Mouse (Mus musculus): Measurements from ENCODE around the gene Myh11.
"Not testable (repeated sequence)": the region's sequence is repeated elsewhere in the genome, so short reads cannot be mapped to it uniquely, and the experiment has no call there.

Myh11 gene

DNA sequence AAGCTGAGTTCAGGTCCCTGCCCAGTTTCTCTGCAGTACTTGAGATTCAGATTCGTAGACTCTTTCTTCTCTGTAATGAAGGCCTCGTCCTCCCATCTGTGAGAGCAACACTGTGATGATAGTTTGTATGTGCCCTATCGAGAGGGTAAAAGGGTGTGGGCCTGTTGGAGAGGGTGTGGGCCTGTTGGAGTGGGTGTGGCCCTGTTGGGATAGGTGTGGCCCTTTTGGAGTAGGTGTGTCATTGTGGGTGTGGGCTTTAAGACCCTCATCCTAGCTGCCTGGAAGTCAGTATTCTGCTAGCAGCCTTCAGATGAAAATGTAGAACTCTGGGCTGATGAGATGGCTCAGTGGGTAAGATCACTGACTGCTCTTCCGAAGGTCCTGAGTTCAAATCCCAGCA lies 124.7 kb downstream of the Myh11 start:
- no peak for DNase-seq (ENCODE audit: low read depth, low spot score)

DNA sequence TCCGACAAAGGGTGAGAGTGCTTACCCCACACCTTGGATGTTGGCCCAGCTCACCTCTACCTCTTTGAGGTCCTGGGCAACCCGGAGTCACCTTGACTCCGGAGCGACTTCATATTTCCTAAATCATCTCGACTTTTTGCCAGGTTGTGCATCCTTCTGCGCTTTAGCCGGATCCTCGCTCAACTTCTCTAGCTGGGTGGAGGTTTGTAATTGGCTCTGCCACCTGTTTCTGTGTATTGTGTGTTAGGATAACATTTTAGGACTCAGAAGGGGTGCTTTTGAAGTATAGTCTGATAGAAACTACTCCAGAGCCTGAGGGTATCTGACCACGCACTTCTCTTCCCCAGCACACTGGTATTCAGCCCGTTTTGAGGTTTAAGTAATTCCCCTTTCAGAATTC lies 127.4 kb downstream of the Myh11 start:
- DNase-seq (ENCODE audit: low read depth, low spot score): no peak

DNA sequence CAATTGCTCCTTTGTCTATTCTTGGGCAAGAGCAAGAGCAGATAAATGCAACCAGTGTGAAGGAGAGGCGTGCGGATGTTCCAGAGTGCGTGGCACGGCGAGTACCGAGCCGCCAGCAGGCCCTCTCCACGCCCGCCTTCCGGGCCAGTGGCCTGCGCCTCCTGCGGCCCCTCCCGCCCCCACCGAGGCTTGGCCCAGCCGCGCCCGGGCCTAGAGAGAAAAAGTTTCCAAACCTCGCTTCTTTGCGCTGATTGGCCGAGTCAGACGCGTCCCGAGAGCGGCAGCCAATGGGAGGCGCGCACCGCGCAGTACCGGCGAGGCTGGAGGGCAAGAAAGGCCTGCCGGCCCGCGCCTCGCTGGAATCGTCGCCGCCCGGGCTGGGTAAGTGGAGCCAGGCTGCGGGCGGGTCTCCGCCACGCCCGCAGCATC lies 128.2 kb downstream of the Myh11 start, which contains the start of the genes Nde1 and Marf1:
Gene Nde1, plus strand, starts transcription at position 288 of the 429 bp plus-strand sequence.
Gene Marf1, minus strand, starts transcription at position 364 of the 429 bp plus-strand sequence.
- peak; percentile 95 for DNase-seq (ENCODE audit: low read depth, low spot score)

DNA sequence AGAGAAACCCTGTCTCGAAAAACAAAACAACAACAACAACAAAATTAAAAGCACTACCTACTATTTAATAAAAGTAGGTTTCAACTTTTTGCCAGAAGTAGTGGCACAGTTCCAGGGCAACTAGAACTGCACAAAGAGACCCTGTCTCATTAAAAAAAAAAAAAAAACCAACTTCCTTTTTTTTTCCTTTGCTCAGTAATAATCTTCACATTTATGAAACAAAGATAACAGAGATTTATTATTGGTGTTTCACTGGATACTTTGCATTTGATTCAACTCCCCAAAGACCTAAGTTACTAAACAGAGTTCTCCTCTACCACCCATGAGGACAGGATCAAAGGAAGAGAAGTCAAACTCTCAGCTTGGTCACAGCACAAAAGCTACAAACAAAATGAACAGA lies 130.2 kb downstream of the Myh11 start:
- no peak for DNase-seq (ENCODE audit: low read depth, low spot score)

DNA sequence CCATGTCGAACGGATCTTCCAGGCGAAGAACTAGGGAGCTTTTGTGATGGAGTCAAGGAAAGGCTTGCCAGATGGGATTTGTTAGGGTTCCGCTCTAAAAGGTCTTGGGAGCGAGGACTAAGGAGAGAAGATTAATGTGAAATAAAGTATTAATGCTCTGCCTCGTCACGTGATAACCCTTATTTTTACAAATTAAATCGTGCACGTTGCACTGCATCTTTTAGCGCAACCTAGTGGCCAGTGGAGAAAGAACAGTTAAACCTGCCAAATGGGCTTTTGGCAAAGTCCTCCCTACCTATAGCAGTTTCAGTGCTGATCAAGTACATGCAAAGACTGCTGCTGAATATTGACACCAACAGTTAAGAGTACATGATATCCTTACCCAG lies 131.4 kb downstream of the Myh11 start:
- DNase-seq (ENCODE audit: low read depth, low spot score): peak; percentile 86

DNA sequence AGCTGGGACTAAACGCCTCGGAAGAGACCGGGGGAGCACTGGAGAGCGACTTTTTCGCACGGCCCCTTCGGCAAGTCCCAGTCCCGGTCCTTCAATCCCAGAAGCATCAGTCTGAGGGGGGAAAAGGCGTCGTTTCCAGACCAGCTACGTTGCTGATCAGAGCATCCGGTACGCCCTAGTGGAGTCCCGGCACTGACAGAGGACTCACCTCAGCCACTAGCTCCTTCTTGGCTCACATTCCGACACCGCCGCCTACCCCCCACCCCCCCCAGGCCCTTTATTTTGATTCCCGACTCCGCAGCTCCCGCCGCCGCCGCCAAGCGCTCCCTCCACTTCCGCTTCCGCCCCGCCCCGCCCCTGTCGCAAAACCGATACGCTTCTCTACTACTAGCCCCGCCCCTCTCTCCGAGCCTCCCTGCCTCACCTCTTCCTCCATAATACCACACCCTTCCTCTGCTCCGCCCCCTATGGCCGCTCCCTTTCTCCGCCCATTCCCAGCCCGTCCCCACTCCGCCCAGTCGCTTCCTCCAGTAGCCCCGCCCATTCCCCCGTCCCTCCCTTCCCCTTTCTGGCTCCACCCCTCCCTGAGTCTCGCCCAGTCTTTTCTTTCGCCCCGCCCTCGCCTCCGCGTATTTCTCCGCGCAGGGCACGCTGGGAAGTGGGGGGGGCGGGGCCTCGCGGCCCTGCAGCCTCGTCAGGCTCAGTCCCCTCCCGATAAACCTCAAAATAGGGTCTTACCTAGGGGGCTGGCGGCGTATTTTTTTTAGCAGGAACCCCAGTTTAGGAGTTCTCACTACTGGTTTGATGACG lies 132.0 kb downstream of the Myh11 start:
- peak; percentile 99 for DNase-seq (ENCODE audit: low read depth, low spot score)

DNA sequence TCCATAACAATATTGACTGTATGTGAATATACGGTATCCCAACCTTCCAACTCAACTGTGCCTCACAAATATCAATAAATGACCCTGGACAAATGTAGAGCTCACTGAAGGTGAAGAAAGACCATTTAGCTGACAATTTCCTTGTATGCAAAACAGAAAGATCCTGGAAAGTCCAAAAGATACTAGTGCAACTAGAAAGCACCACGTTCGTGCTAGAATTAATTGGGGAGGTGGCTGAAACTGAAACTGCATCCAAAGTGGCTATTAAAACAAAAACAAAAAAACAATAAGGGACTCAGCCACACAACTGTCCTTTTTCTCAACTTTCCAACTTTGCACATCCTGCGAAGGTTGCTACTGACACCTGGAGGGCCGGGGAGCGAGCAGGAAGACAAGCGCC lies 132.6 kb downstream of the Myh11 start:
- no peak for DNase-seq (ENCODE audit: low read depth, low spot score)

DNA sequence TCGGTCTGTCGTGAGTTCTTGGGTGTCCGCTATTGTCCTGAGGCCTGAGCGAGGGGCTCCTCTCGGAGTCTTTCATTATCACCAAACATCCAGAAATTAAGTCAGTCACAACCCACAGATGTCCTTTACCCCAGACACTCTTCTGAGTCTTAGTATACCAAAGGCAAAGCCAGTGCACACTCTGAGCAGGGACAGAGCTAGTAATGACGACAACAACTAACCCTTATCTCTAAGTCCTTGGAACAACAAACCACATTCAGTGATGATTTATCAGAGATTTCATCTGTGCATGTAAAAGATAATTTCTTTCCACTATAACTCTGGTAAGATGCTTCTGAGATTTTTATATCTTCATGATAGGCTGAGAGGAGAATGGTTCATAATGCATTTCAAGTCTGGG lies 134.9 kb downstream of the Myh11 start:
- DNase-seq (ENCODE audit: low read depth, low spot score): no peak

DNA sequence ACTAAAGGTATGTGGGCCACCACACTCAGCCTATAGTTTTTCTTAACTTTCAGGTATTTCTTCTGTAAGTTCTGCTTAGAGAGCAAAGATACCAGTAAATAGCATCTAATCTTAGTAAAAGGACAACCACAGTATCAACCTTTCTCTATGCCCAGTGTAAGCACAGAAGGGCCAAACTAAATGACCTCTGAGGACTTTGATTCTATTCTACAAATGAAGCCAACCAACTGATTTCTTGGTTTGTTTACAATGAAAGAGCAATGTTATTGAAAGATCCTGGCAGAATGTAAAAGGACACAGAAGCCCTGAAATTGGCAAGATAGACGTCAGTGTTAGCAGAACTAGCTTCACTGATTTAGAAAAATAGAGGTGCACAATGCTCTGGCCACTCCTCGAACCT lies 135.5 kb downstream of the Myh11 start:
- not testable (repeated sequence) for DNase-seq (ENCODE audit: low read depth, low spot score)

DNA sequence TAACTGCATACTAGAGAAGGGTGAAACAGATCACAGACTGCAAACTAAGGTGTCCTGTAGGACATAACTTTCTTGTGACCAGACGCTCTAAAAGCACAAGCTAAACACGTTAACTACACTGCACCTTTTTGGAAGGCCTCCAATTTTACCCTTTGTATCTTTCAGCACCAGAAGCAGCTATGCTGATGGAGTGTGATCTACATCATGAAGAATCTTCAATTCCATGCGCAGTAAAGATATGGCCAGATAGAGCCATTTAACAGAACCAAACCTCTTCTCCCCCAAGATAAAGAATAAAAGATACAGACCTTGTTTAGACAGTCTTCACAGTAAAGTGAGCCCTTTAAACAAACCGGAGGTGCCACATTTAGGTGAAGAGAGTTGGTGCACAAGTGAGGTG lies 139.5 kb downstream of the Myh11 start:
- no peak for DNase-seq (ENCODE audit: low read depth, low spot score)

DNA sequence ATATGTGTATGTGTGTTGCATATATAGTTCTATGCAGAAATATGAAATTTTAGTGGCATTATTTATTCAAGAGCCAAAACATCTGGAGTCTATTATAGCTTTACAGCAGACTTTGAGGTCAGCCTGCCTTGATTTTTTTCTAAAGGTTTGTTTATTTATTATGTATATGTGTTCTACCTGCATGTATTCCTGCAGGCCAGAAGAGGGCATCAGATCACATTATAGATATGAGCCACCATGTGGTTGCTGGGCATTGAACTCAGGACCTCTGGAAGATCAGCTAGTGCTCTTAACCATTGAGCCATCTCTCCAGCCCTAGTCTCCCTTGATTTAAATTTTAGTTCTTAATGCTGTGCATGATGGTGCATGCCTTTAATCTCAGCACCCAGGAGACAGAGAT lies 143.5 kb downstream of the Myh11 start:
- peak; percentile 28 for DNase-seq (ENCODE audit: low read depth, low spot score)
